Mouse (Mus musculus): ENCODE data around the gene Fut11. TPM values are rescaled to one million over a fixed set of nuclear protein-coding genes. Genes with fewer than 3 reads are reported as not detected.

Gene Fut11
- 9.2 TPM for polyA plus RNA-seq (2021)

GRCm38 (mm10) chr14:20694884-20695760 is at the start of gene Fut11:
Gene Fut11 (plus strand): TSS chr14:20694968.
- POLR2A ChIA-PET, result interaction anchor here (0.9 to 1.9 kb wide), 2 partner anchors 10 to 12 kb away, joined by 3 to 5 read pairs; no protein-coding TSS in a partner anchor
- DNase-seq (ENCODE audit: low read depth, low spot score) (no peak), ATAC-seq (peak; percentile 78)
- no peaks in the 10 kb centered on the region for H3K27me3 ChIP-seq
- TF ChIP-seq CTCF (IDR thresholded peaks at IDR 0.05), result no peak
- in situ Hi-C loops (cut with MboI; ENCODE audit: low pct_unique_long_range_greater_than_20kb), result loop anchor here (5.0 kb wide), 1 partner anchor 102 kb away; no protein-coding TSS in a partner anchor
- CTCF ChIA-PET, result no interaction called here

GRCm38 (mm10) chr14:20645547-20645946 is 49.2 kb upstream of the Fut11 start:
- H3K27me3 ChIP-seq, result no peaks in the 10 kb centered on the region
- ATAC-seq, result no peak
- ChIA-PET CTCF (interaction anchor here (1.4 kb wide), 1 partner anchor 13 kb away, joined by 10 read pairs; no protein-coding TSS in a partner anchor), POLR2A (no interaction called here)
- TF ChIP-seq CTCF (IDR thresholded peaks at IDR 0.05), result peak; percentile 40
- in situ Hi-C loops (cut with MboI; ENCODE audit: low pct_unique_long_range_greater_than_20kb), result no loop called here
- DNase-seq (ENCODE audit: low read depth, low spot score), result no peak

DNA sequence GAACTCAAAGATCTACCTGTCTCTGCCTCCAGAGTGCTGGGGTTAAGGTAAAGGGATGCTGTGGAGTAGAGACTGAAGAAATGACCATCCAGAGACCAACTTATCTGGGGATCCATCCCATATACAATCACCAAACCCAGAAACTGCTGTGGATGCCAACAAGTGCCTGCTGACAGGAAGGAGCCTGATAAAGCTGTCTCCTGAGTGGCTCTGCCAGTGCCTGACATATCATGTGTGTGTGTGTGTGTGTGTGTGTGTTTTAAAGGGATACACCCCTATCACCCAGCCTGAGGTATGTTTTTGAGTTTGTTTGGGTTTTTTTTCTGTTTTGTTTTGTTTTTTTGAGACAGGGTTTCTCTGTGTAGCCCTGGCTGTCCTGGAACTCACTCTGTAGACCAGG is 48.4 kb upstream of the Fut11 start:
- DNase-seq (ENCODE audit: low read depth, low spot score) (no peak), ATAC-seq (no peak)
- in situ Hi-C loops (cut with MboI; ENCODE audit: low pct_unique_long_range_greater_than_20kb), result no loop called here
- CTCF ChIA-PET, result no interaction called here
- H3K27me3 ChIP-seq, result no peaks in the 10 kb centered on the region
- POLR2A ChIA-PET, result no interaction called here
- TF ChIP-seq CTCF (IDR thresholded peaks at IDR 0.05), result no peak

DNA sequence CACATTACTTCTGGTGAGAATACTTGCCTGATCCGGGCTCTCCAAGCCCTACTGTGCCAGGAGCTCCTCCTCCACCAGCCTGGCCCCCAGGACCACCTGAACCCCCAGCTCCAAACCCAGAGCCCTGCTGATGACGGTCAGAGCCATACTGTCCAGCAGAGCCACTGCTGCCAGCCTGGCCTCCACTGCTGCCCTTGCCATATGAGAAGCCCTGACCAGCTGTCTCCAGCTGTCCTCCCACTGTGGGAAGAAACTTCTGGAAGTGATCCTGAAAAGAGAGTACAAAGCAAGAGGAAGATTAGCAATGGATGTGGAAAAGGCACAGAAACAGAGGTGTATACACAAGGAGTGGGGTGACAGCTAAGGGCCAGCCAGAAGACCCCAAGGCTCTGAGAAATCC is 43.8 kb upstream of the Fut11 start:
- TF ChIP-seq CTCF (IDR thresholded peaks at IDR 0.05), result no peak
- no peaks in the 10 kb centered on the region for H3K27me3 ChIP-seq
- no peak for DNase-seq (ENCODE audit: low read depth, low spot score)
- CTCF ChIA-PET, result interaction anchor here (1.3 kb wide), 1 partner anchor 75 kb away, joined by 8 read pairs; no protein-coding TSS in a partner anchor
- in situ Hi-C loops (cut with MboI; ENCODE audit: low pct_unique_long_range_greater_than_20kb), result no loop called here
- POLR2A ChIA-PET, result interaction anchor here (0.8 to 1.1 kb wide), 2 partner anchors 10 to 24 kb away, joined by 3 read pairs; partner anchors contain the start of gene Sec24c
- no peak for ATAC-seq

- DNase-seq (ENCODE audit: low read depth, low spot score) (no peak), ATAC-seq (no peak)
- ChIA-PET POLR2A (interaction anchor here (1.1 kb wide), 1 partner anchor 9 kb away, joined by 3 read pairs; no protein-coding TSS in a partner anchor), CTCF (no interaction called here)
- H3K27me3 ChIP-seq, result no peaks in the 10 kb centered on the region
- no peak for TF ChIP-seq CTCF (IDR thresholded peaks at IDR 0.05)
- in situ Hi-C loops (cut with MboI; ENCODE audit: low pct_unique_long_range_greater_than_20kb), result no loop called here
Observed at GRCm38 (mm10) chr14:20651722-20652256, 43.0 kb upstream of the Fut11 start.

DNA sequence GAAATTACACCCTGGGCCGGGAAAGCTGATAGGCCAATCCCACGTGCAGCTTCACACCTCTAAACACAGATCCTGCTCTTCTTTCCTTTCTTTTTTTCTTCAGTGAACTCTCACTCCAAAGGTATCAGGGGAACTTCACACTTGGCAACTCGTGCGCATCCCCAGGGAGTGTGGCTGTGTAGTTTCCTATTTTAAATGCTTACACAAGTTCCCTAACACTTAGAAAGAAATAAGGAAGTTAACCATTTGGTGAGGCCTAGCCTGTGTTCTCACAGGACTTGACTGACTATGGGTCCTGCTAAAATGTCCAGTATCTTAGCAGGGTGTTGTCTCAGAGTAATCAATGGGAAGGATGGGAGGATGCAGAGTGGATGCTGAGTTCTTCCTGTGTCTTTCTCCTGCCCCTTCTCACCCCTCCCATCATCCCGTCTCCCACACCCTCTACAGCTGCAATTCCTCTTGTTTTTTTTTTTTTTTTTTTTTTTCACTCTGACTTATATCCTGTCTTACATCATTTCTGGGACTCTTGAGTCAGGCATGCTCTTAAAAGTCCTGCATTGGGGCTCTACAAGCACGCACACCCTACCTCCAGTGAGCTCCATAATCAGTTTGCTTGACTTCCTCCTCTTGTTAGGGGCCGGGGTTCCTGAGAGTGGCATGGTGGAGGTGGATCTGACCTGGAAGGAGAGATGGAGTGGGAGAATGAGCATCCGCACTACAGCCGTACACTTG is 39.9 kb upstream of the Fut11 start:
- no peaks in the 10 kb centered on the region for H3K27me3 ChIP-seq
- DNase-seq (ENCODE audit: low read depth, low spot score) (no peak), ATAC-seq (no peak)
- POLR2A ChIA-PET, result interaction anchor here (0.6 kb wide), 1 partner anchor 19 kb away, joined by 5 read pairs; no protein-coding TSS in a partner anchor
- CTCF ChIA-PET, result interaction anchor here (1.0 kb wide), 1 partner anchor 78 kb away, joined by 3 read pairs; no protein-coding TSS in a partner anchor
- in situ Hi-C loops (cut with MboI; ENCODE audit: low pct_unique_long_range_greater_than_20kb), result loop anchor here (5.0 kb wide), 1 partner anchor 68 kb away; no protein-coding TSS in a partner anchor
- TF ChIP-seq CTCF (IDR thresholded peaks at IDR 0.05), result no peak

GRCm38 (mm10) chr14:20655731-20656130 is 39.0 kb upstream of the Fut11 start:
- no peak for ATAC-seq

DNA sequence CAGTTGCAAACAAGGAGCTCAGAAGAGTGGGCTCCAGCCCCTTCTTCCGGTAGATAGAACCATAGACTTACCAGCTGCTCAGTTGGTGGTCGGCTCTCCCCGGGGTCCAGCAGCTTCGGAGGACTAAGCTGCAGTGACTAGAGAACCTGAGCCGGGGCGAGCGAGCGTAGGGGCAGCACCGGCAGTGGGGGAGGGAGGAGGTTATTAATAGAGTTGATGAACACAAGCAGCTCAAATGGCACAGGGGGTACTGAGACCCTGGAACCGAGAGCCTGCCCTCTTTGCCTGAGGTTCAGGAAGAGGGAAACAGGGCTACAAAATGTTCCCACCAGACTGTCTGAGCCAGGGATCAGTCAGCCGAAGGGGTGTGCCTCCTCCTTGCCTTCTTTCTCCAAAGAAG is 38.4 kb upstream of the Fut11 start, which contains the start of gene Myoz1:
Myoz1 (minus strand) TSS at position 180 of the 400 bp plus-strand sequence.
- ChIA-PET CTCF (no interaction called here), POLR2A (no interaction called here)
- TF ChIP-seq CTCF (IDR thresholded peaks at IDR 0.05), result no peak
- in situ Hi-C loops (cut with MboI; ENCODE audit: low pct_unique_long_range_greater_than_20kb), result loop anchor here (5.0 kb wide), 1 partner anchor 69 kb away; no protein-coding TSS in a partner anchor
- DNase-seq (ENCODE audit: low read depth, low spot score) (no peak), ATAC-seq (no peak)
- no peaks in the 10 kb centered on the region for H3K27me3 ChIP-seq

More at GRCm38 (mm10) chr14:20655731-20656130, 39.0 kb upstream of the Fut11 start:
- in situ Hi-C loops (cut with MboI; ENCODE audit: low pct_unique_long_range_greater_than_20kb), result loop anchor here (5.0 kb wide), 1 partner anchor 68 kb away; no protein-coding TSS in a partner anchor
- POLR2A ChIA-PET, result no interaction called here
- CTCF ChIA-PET, result interaction anchor here (1.0 kb wide), 1 partner anchor 79 kb away, joined by 3 read pairs; no protein-coding TSS in a partner anchor
- DNase-seq (ENCODE audit: low read depth, low spot score), result no peak
- no peak for TF ChIP-seq CTCF (IDR thresholded peaks at IDR 0.05)
- H3K27me3 ChIP-seq, result no peaks in the 10 kb centered on the region

DNA sequence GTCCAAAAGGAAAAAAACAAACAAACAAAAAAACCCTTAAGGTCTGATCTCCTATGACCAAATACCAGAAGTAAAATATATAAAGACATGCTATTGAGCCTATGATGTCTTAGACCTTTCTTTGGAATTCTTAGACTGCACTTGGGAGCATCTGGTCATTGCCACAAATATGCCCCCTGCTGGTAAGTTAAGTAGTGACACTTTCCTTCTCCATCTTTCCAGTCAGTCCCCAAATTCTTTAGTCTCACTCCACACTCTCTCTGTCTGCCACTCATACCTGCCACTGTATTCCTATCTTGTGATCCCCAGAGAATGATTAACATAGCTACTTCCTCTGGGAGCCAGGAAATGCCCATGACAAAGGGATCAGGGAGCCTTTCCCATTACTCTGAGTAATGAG is 36.4 kb upstream of the Fut11 start:
- in situ Hi-C loops (cut with MboI; ENCODE audit: low pct_unique_long_range_greater_than_20kb), result loop anchor here (5.0 kb wide), 1 partner anchor 71 kb away; no protein-coding TSS in a partner anchor
- no peaks in the 10 kb centered on the region for H3K27me3 ChIP-seq
- no peak for DNase-seq (ENCODE audit: low read depth, low spot score)
- ChIA-PET CTCF (interaction anchor here (0.7 to 6.2 kb wide), 13 partner anchors 10 to 91 kb away, joined by 3 to 72 read pairs (median 4); partner anchors contain the start of gene Usp54), POLR2A (interaction anchor here (0.5 to 1.2 kb wide), 2 partner anchors 51 to 82 kb away, joined by 3 to 4 read pairs; no protein-coding TSS in a partner anchor)
- no peak for TF ChIP-seq CTCF (IDR thresholded peaks at IDR 0.05)
- ATAC-seq, result no peak

DNA sequence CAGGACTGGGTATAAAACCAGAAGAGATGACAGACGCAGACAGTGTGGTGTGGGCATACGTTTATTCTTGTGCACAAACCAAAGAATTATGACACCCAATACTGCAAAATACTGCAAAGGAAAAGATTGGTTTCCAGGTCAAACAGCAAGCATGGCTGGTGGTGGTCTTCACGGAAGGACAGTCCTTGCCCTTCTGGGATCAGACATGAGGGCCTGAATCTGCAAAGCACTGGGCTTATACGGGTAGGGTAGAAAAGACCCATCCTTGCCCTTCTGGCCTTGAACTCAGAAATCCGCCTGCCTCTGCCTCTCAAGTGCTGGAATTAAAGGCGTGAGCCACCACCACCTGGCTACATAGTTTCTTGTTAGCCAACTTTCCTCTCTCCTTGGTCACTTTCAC is 35.9 kb upstream of the Fut11 start:
- ATAC-seq, result no peak
- no peak for DNase-seq (ENCODE audit: low read depth, low spot score)
- in situ Hi-C loops (cut with MboI; ENCODE audit: low pct_unique_long_range_greater_than_20kb), result loop anchor here (5.0 kb wide), 1 partner anchor 72 kb away; no protein-coding TSS in a partner anchor
- no peaks in the 10 kb centered on the region for H3K27me3 ChIP-seq
- ChIA-PET CTCF (interaction anchor here (0.7 to 6.2 kb wide), 13 partner anchors 10 to 97 kb away, joined by 3 to 72 read pairs (median 4); partner anchors contain the start of gene Usp54), POLR2A (interaction anchor here (0.6 to 1.2 kb wide), 2 partner anchors 49 to 83 kb away, joined by 3 to 4 read pairs; no protein-coding TSS in a partner anchor)
- TF ChIP-seq CTCF (IDR thresholded peaks at IDR 0.05), result no peak
